Mouse (Mus musculus): ENCODE measurements around the gene Nans. TPM values are rescaled to one million over a fixed set of nuclear protein-coding genes. Genes with fewer than 3 reads are reported as not detected.

The Nans gene
- polyA plus RNA-seq, 1 experiment from 2014 or later: 40.5 TPM

DNA sequence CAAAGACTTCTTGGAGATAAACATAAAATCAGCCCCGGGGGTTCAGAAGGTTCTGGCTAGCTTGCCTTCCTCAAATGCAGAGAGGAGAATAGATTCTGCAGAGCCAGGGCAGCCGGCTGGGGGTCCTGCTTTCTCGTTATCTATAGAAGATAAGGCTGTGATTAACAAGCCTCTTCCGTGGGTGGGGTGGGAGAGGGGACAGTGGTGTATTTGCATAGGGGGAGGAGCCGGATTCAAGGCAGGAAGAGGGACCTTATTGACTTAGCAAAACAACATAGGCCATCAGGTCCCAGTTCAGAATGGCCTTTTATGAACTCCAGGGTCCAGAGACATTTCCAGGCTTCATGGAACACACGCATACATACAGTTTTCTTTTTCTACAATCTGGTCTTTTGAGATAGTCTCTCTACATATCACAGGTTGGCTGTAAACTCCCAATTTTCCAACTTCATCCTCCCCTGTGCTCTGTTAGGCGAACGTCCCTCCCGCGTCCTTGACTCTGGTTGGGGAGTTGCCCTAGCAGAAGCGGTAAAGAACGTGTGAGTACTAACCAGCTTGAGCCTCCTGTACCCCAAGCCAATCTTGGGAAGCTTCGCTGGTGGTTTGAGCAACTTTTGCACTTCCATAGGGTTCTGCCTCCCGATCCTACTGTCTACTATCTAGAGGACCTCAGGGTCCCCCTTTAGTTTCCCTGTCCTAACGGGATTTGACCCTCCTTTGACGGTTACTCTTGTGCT is 46.2 kb downstream of the Nans start:
- H3K36me3 ChIP-seq (ENCODE audit: control insufficient read depth, insufficient read depth): no peaks in the 10 kb centered on the region
- H3K4me2 ChIP-seq (ENCODE audit: low read depth, low read length): peak overlapping the region; percentile 71
- no peaks in the 10 kb centered on the region for H3K9me3 ChIP-seq (replicated peaks; ENCODE audit: control insufficient read depth, low read length)
- 2% methylated on average over 16 of the region's 16 CpGs for WGBS (ENCODE audit: insufficient replicate concordance)
- H3K27me3 ChIP-seq (ENCODE audit: control insufficient read depth, insufficient read depth, low read depth, low read length): peaks cover 38% of the 10 kb centered on the region
- ATAC-seq (ENCODE audit: low read depth): peak; percentile 52
- peak overlapping the region; percentile 67 for H3K9ac ChIP-seq (ENCODE audit: low read depth, low read length)
- peaks cover 12% of the 10 kb centered on the region for H3K4me1 ChIP-seq (ENCODE audit: control insufficient read depth, low read depth, low read length)
- peak overlapping the region; percentile 77 for H3K27ac ChIP-seq (ENCODE audit: low read length)
- peak overlapping the region; percentile 67 for H3K4me3 ChIP-seq (ENCODE audit: low read depth, low read length)

DNA sequence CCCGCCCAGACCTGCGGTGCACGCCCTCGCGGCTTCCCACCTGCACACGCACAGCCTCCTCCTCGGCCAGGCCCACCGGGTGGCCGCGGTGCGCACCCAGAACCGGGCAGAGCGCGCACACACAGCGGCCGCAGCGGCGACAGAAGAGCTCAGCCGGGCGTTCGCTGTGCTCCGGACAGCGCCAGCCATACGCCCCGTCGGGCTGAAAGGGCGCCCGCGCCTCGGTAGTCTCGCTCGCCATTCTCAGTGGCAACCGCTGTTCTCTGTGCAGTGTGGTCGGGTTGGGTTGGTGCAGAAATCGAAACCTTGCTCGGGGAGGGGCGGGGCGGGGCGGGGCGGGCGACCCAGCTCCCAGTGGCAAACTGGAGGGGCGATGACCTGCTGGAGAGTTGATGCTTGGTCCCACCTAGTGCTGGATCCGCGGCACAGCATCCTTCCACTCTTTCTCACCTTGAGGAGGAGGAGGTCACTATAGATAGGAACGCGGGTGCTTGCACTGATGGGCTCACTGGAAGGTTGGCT is 46.9 kb downstream of the Nans start, which contains the start of gene Trim14:
Gene Trim14 (minus strand): TSS at position 302 of the 522 bp plus-strand sequence.
- Histone ChIP-seq H3K36me3 (ENCODE audit: control insufficient read depth, insufficient read depth) (no peaks in the 10 kb centered on the region), H3K9me3 (replicated peaks; ENCODE audit: control insufficient read depth, low read length) (no peaks in the 10 kb centered on the region), H3K27me3 (ENCODE audit: control insufficient read depth, insufficient read depth, low read depth, low read length) (peaks cover 38% of the 10 kb centered on the region), H3K4me1 (ENCODE audit: control insufficient read depth, low read depth, low read length) (peaks cover 12% of the 10 kb centered on the region), H3K4me2 (ENCODE audit: low read depth, low read length) (peak within 1 kb of the TSS; percentile 71), H3K9ac (ENCODE audit: low read depth, low read length) (peak within 1 kb of the TSS; percentile 67), H3K27ac (ENCODE audit: low read length) (peak within 1 kb of the TSS; percentile 77), H3K4me3 (ENCODE audit: low read depth, low read length) (peak within 1 kb of the TSS; percentile 67)
- under 1% methylated on average over 44 of the region's 46 CpGs for WGBS (ENCODE audit: insufficient replicate concordance)
- peak; percentile 74 for ATAC-seq (ENCODE audit: low read depth)

DNA sequence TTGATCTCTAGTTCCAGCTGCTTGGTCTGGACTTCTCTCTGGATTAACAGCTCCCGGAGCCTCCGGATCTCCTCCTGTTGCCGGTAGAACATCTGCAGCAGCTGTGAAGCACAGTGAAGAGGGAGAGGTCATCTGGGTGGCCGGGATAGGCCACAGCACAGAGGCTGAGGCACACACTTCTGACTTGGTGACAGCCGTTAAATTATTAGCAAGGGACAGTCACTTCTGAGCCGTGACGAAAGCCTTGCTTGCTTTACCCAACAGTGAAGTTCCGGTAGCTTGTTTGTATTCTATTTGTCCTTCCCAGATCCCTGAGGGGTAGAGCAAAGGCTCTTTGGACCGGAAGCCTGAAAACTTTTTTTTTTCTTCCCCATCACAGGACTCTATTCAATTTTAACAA is 50.1 kb downstream of the Nans start:
- no peak overlapping the region for H3K4me2 ChIP-seq (ENCODE audit: low read depth, low read length)
- H3K27me3 ChIP-seq (ENCODE audit: control insufficient read depth, insufficient read depth, low read depth, low read length): peaks cover 33% of the 10 kb centered on the region
- H3K4me1 ChIP-seq (ENCODE audit: control insufficient read depth, low read depth, low read length): peaks cover 8% of the 10 kb centered on the region
- H3K9ac ChIP-seq (ENCODE audit: low read depth, low read length): no peak overlapping the region
- H3K36me3 ChIP-seq (ENCODE audit: control insufficient read depth, insufficient read depth): no peaks in the 10 kb centered on the region
- H3K4me3 ChIP-seq (ENCODE audit: low read depth, low read length): no peak overlapping the region
- no peaks in the 10 kb centered on the region for H3K9me3 ChIP-seq (replicated peaks; ENCODE audit: control insufficient read depth, low read length)
- no peak for ATAC-seq (ENCODE audit: low read depth)
- H3K27ac ChIP-seq (ENCODE audit: low read length): no peak overlapping the region
- WGBS (ENCODE audit: insufficient replicate concordance): 58% methylated on average over 9 of the region's 9 CpGs

DNA sequence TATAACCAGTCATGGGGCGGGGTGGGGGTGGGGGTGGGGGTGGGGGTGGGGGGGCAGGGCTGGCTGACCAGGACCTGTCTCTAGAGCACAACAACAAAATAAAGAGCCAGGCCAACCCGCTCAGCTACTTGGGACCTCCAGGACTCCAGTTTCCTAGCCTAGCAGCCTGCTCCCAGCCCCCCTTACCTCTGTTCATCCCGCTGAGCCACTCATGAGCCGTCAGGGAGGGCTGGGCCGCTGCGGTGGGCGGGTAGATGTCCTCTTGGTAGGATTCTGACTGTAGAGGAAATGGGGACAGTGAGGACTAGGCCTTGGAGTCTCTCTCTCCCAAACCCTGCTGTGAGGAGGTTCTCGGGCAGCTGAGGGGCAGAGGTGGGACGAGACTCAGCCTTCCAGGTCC is 52.7 kb downstream of the Nans start:
- ATAC-seq (ENCODE audit: low read depth): no peak
- H3K4me3 ChIP-seq (ENCODE audit: low read depth, low read length): no peak overlapping the region
- H3K27ac ChIP-seq (ENCODE audit: low read length): no peak overlapping the region
- 65% methylated on average over 9 of the region's 9 CpGs for WGBS (ENCODE audit: insufficient replicate concordance)
- no peaks in the 10 kb centered on the region for H3K36me3 ChIP-seq (ENCODE audit: control insufficient read depth, insufficient read depth)
- H3K4me2 ChIP-seq (ENCODE audit: low read depth, low read length): no peak overlapping the region
- no peaks in the 10 kb centered on the region for H3K4me1 ChIP-seq (ENCODE audit: control insufficient read depth, low read depth, low read length)
- no peak overlapping the region for H3K9ac ChIP-seq (ENCODE audit: low read depth, low read length)
- H3K9me3 ChIP-seq (replicated peaks; ENCODE audit: control insufficient read depth, low read length): no peaks in the 10 kb centered on the region
- H3K27me3 ChIP-seq (ENCODE audit: control insufficient read depth, insufficient read depth, low read depth, low read length): peaks cover 8% of the 10 kb centered on the region

DNA sequence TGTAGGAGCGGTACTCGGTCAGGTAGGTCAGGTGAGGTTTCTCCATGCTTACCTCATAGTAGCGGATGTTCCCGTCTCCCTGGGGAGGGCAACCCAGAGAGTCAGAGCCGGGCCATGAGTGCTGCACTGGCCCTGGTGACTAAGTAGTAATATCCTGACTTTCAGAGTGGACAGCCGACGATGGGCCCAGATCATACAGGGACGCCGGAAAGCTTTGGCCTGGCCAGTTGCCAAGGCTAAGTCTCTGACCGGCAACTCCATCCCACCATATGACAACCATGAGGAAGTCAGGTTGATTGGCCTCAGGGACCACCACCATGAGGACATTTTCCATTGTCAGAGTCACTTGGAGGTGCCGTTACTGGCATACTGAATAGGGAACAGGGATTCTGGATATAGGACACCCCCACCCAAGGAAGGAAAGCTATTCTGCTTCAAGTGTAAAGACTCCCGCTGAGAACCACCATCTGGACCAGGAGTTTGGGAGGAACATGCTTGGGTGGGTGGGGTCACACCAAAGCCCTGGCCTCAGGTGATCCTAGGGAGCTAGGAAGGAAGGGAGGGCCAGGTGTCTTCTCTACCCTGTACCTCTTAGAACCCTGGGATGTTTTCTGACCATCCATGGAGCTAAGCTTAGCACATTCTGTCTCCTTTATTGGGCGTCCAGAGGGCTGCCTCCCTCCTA is 54.5 kb downstream of the Nans start:
- WGBS (ENCODE audit: insufficient replicate concordance): 76% methylated on average over 13 of the region's 13 CpGs
- no peaks in the 10 kb centered on the region for H3K4me1 ChIP-seq (ENCODE audit: control insufficient read depth, low read depth, low read length)
- no peak overlapping the region for H3K9ac ChIP-seq (ENCODE audit: low read depth, low read length)
- H3K27me3 ChIP-seq (ENCODE audit: control insufficient read depth, insufficient read depth, low read depth, low read length): no peaks in the 10 kb centered on the region
- H3K4me3 ChIP-seq (ENCODE audit: low read depth, low read length): no peak overlapping the region
- no peak overlapping the region for H3K27ac ChIP-seq (ENCODE audit: low read length)
- no peaks in the 10 kb centered on the region for H3K36me3 ChIP-seq (ENCODE audit: control insufficient read depth, insufficient read depth)
- ATAC-seq (ENCODE audit: low read depth): no peak
- no peak overlapping the region for H3K4me2 ChIP-seq (ENCODE audit: low read depth, low read length)
- no peaks in the 10 kb centered on the region for H3K9me3 ChIP-seq (replicated peaks; ENCODE audit: control insufficient read depth, low read length)

DNA sequence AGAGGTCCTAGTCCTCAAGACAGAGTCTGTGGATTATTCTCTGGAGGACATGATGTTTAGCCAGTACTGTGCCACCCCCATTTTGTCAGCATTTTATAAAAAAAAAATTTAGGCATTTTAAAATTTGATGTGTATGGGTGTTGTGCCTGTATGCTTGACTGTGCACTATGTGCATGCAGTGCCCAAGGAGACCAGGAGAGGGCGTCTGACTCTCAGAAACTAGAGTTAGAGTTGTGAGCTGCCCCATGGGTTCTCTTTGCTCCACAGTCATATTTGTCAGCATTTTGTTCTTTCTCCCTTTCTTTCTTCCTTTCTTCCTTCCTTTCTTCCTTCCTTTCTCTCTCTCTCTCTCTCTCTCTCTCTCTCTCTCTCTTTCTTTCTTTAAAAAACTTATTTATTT is 55.3 kb downstream of the Nans start:
- H3K9me3 ChIP-seq (replicated peaks; ENCODE audit: control insufficient read depth, low read length): no peaks in the 10 kb centered on the region
- WGBS (ENCODE audit: insufficient replicate concordance): 20% methylated on average over 1 of the region's 1 CpGs
- H3K4me2 ChIP-seq (ENCODE audit: low read depth, low read length): no peak overlapping the region
- H3K27ac ChIP-seq (ENCODE audit: low read length): no peak overlapping the region
- H3K9ac ChIP-seq (ENCODE audit: low read depth, low read length): no peak overlapping the region
- H3K27me3 ChIP-seq (ENCODE audit: control insufficient read depth, insufficient read depth, low read depth, low read length): no peaks in the 10 kb centered on the region
- H3K4me1 ChIP-seq (ENCODE audit: control insufficient read depth, low read depth, low read length): no peaks in the 10 kb centered on the region
- no peak overlapping the region for H3K4me3 ChIP-seq (ENCODE audit: low read depth, low read length)
- no peaks in the 10 kb centered on the region for H3K36me3 ChIP-seq (ENCODE audit: control insufficient read depth, insufficient read depth)
- no peak for ATAC-seq (ENCODE audit: low read depth)

DNA sequence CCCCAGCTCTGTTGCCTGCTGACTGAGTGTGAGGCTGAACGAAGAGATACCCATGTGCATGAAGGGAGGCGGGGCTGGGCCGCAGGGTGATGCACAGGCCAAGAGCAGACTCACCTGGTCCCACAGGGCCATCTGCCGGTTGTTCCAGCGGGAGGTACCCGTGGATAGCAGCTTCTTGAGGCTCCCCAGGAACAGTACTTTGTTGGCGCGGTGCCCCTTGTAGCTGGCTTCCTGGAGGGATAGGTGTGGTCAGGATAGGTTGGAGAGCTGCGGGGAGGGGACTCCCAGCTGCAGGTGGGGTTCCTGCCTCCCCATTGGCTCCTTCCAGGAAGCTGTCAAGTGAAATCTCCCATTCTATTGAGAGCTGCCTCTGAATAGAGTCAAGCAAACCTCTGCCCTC is 56.5 kb downstream of the Nans start:
- peak; percentile 19; the same call in 1 of the 2 replicates for ATAC-seq (ENCODE audit: low read depth)
- no peaks in the 10 kb centered on the region for H3K27me3 ChIP-seq (ENCODE audit: control insufficient read depth, insufficient read depth, low read depth, low read length)
- H3K4me1 ChIP-seq (ENCODE audit: control insufficient read depth, low read depth, low read length): no peaks in the 10 kb centered on the region
- no peaks in the 10 kb centered on the region for H3K36me3 ChIP-seq (ENCODE audit: control insufficient read depth, insufficient read depth)
- no peak overlapping the region for H3K9ac ChIP-seq (ENCODE audit: low read depth, low read length)
- WGBS (ENCODE audit: insufficient replicate concordance): 52% methylated on average over 9 of the region's 9 CpGs
- H3K4me3 ChIP-seq (ENCODE audit: low read depth, low read length): no peak overlapping the region
- no peak overlapping the region for H3K27ac ChIP-seq (ENCODE audit: low read length)
- no peak overlapping the region for H3K4me2 ChIP-seq (ENCODE audit: low read depth, low read length)
- no peaks in the 10 kb centered on the region for H3K9me3 ChIP-seq (replicated peaks; ENCODE audit: control insufficient read depth, low read length)

DNA sequence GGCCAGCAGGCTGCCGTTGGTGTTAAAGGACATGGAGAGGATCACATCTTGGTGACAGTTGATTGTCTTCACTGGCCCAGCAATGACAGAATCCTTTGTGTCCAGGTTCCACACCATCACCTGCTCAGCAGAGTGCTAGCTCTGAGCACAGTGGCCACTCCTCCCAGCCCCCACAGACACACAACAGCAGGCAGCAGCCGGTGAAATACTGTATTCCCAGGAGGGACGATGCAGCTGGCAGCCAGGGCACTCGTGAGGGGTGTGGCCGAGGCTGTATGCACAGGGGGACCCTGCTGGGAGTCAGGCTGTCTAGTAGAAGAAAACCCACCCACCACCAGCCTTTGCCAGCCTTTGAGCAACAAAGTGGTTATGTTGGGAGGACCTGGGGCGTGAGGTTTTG is 57.7 kb downstream of the Nans start:
- Histone ChIP-seq H3K4me3 (ENCODE audit: low read depth, low read length) (no peak overlapping the region), H3K27ac (ENCODE audit: low read length) (no peak overlapping the region), H3K9me3 (replicated peaks; ENCODE audit: control insufficient read depth, low read length) (no peaks in the 10 kb centered on the region), H3K36me3 (ENCODE audit: control insufficient read depth, insufficient read depth) (no peaks in the 10 kb centered on the region), H3K9ac (ENCODE audit: low read depth, low read length) (no peak overlapping the region), H3K4me2 (ENCODE audit: low read depth, low read length) (no peak overlapping the region), H3K4me1 (ENCODE audit: control insufficient read depth, low read depth, low read length) (no peaks in the 10 kb centered on the region), H3K27me3 (ENCODE audit: control insufficient read depth, insufficient read depth, low read depth, low read length) (no peaks in the 10 kb centered on the region)
- ATAC-seq (ENCODE audit: low read depth): no peak
- 59% methylated on average over 6 of the region's 6 CpGs for WGBS (ENCODE audit: insufficient replicate concordance)

DNA sequence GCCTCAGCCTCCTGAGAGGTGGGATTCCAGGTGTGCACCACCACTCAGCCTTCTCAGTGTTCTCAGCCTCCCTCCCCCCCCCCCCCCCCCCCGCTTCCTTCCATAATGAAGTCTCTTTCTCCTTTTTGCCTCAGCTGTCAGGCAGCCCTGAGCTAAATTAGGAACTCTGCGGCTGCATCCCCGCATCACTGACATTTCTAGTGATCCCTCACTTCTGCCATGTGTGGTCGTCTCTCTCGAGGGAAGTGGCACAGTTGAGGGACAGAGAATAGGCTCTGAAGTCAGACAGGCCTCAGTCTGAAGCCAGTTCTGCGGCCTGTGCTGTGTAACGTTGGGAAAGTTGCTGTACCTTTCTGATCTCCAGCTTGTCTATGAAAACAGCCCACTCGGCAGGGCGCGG is 60.9 kb downstream of the Nans start:
- H3K36me3 ChIP-seq (ENCODE audit: control insufficient read depth, insufficient read depth): no peaks in the 10 kb centered on the region
- no peaks in the 10 kb centered on the region for H3K27me3 ChIP-seq (ENCODE audit: control insufficient read depth, insufficient read depth, low read depth, low read length)
- no peaks in the 10 kb centered on the region for H3K9me3 ChIP-seq (replicated peaks; ENCODE audit: control insufficient read depth, low read length)
- H3K4me1 ChIP-seq (ENCODE audit: control insufficient read depth, low read depth, low read length): peaks cover 7% of the 10 kb centered on the region
- no peak overlapping the region for H3K4me2 ChIP-seq (ENCODE audit: low read depth, low read length)
- no peak overlapping the region for H3K9ac ChIP-seq (ENCODE audit: low read depth, low read length)
- H3K4me3 ChIP-seq (ENCODE audit: low read depth, low read length): no peak overlapping the region
- 56% methylated on average over 10 of the region's 10 CpGs for WGBS (ENCODE audit: insufficient replicate concordance)
- H3K27ac ChIP-seq (ENCODE audit: low read length): no peak overlapping the region
- ATAC-seq (ENCODE audit: low read depth): no peak
